Mouse (Mus musculus) lung, embryonic 14.5 days (tissue): ENCODE data around the gene Rasa4. TPM values are rescaled to one million over a fixed set of nuclear protein-coding genes. Genes with fewer than 3 reads are reported as not detected.

ENCODE experiments used
- ATAC-seq: fragments of 200-750 bp; cut with Nextera tagmentation; 2 replicates; pipeline ENCODE4 v1.8.0; 2017; ENCODE audit warnings: mild to moderate bottlenecking, moderate TSS enrichment, moderate library complexity; ENCODE audit not compliant: insufficient read depth
- DNase-seq: peaks from one replicate; pipeline ENCODE4 v3.0.0-alpha.2; 2015
- H3K27ac ChIP-seq: fragments of 300-500 bp; sonication (generic); 2 replicates; pipeline ENCODE4 v1.5.1; 2014; ENCODE audit warnings: low read depth, mild to moderate bottlenecking, moderate library complexity
- H3K27me3 ChIP-seq: fragments of 300-500 bp; sonication (generic); 2 replicates; pipeline ENCODE4 v1.6.1; 2014; ENCODE audit warnings: low read length, control low read depth; ENCODE audit not compliant: insufficient read depth
- H3K36me3 ChIP-seq: fragments of 300-500 bp; sonication (generic); 2 replicates; pipeline ENCODE4 v1.6.1; 2014; ENCODE audit warnings: control low read depth; ENCODE audit not compliant: insufficient read depth
- H3K4me1 ChIP-seq: fragments of 300-500 bp; sonication (generic); 2 replicates; pipeline ENCODE4 v1.6.1; 2014; ENCODE audit warnings: antibody characterized with exemption, control low read depth; ENCODE audit not compliant: insufficient read depth
- H3K4me2 ChIP-seq: fragments of 300-500 bp; sonication (generic); 2 replicates; pipeline ENCODE4 v1.6.1; 2014; ENCODE audit warnings: mild to moderate bottlenecking
- H3K4me3 ChIP-seq: fragments of 300-500 bp; sonication (generic); 2 replicates; pipeline ENCODE4 v1.5.1; 2014; ENCODE audit warnings: low read depth, low read length
- H3K9ac ChIP-seq: fragments of 300-500 bp; sonication (generic); 2 replicates; pipeline ENCODE4 v1.6.1; 2014
- H3K9me3 ChIP-seq: fragments of 300-500 bp; sonication (generic); 2 replicates; pipeline ENCODE4 v1.6.1; 2016; ENCODE audit warnings: low read depth, low read length, control low read depth
- CTCF ChIP-seq: IDR thresholded peaks from 2 replicates; pipeline ENCODE4 v1.5.1; 2016; ENCODE audit warnings: antibody characterized with exemption, low read depth
- WGBS: fragments of 180-500 bp; shearing (Covaris S2); extraction: QIAGEN DNeasy Blood & Tissue Kit; methylation state at CpG from one replicate; pipeline ENCODE4 v1.1.7; 2014; 5-methylcytosine and 5-hydroxymethylcytosine counted together
- polyA plus RNA-seq: library from polyadenylated mRNA; unstranded; fragments of >200 nt; fragmentation: Nextera tagmentation; extraction: Ambion mirVana; gene quantifications from 2 replicates; pipeline ENCODE4 v1.2.1, GENCODE M21; 2014

Rasa4 gene
- polyA plus RNA-seq, 1 experiment from 2014 or later, result 4.4 TPM

- peak; percentile 99 for TF ChIP-seq CTCF
- H3K27me3 ChIP-seq, result no peaks in the 10 kb centered on the region
- peaks cover 14% of the 10 kb centered on the region for H3K36me3 ChIP-seq
- 3% methylated on average over 42 of the region's 42 CpGs for WGBS
- H3K4me2 ChIP-seq, result peak within 1 kb of the TSS; percentile 68
- ATAC-seq, result peak; percentile 95
- DNase-seq, result peak; percentile 99
- peak within 1 kb of the TSS; percentile 80 for H3K9ac ChIP-seq
- peaks cover 9% of the 10 kb centered on the region for H3K4me1 ChIP-seq
- peak within 1 kb of the TSS; percentile 82 for H3K4me3 ChIP-seq
- no peak within 1 kb of the TSS for H3K27ac ChIP-seq
- no peaks in the 10 kb centered on the region for H3K9me3 ChIP-seq
Measured at GRCm38 (mm10) chr5:136115891-136116783, 32.4 kb downstream of the Rasa4 start, which contains the start of gene Polr2j. Gene Polr2j (plus strand): TSS chr5:136116631.

GRCm38 (mm10) chr5:136116784-136117112, 33.0 kb downstream of the Rasa4 start:
- peak; percentile 58; the same call in 1 of the 2 replicates for ATAC-seq
- TF ChIP-seq CTCF, result no peak
- WGBS, result under 1% methylated on average over 22 of the region's 22 CpGs

GRCm38 (mm10) chr5:136122165-136122564, 38.4 kb downstream of the Rasa4 start:
- DNase-seq (no peak), ATAC-seq (no peak)
- no peak for TF ChIP-seq CTCF
- Histone ChIP-seq H3K9me3 (no peaks in the 10 kb centered on the region), H3K4me1 (peaks cover 6% of the 10 kb centered on the region; the same call in 1 of the 2 replicates), H3K9ac (no peak overlapping the region), H3K4me2 (no peak overlapping the region), H3K27me3 (no peaks in the 10 kb centered on the region), H3K4me3 (no peak overlapping the region), H3K36me3 (peaks cover 61% of the 10 kb centered on the region), H3K27ac (no peak overlapping the region)
- WGBS, result 81% methylated on average over 10 of the region's 10 CpGs

More at GRCm38 (mm10) chr5:136116784-136117112, 33.0 kb downstream of the Rasa4 start:
- H3K9ac ChIP-seq, result peak overlapping the region; percentile 80
- peaks cover 9% of the 10 kb centered on the region for H3K4me1 ChIP-seq
- H3K27ac ChIP-seq, result no peak overlapping the region
- H3K9me3 ChIP-seq, result no peaks in the 10 kb centered on the region
- peaks cover 19% of the 10 kb centered on the region for H3K36me3 ChIP-seq
- no peaks in the 10 kb centered on the region for H3K27me3 ChIP-seq
- DNase-seq, result no peak
- peak overlapping the region; percentile 68 for H3K4me2 ChIP-seq
- peak overlapping the region; percentile 82 for H3K4me3 ChIP-seq

- Histone ChIP-seq H3K9me3 (no peaks in the 10 kb centered on the region), H3K4me2 (peak within 1 kb of the TSS; percentile 61), H3K4me3 (peak within 1 kb of the TSS; percentile 56), H3K27ac (no peak within 1 kb of the TSS), H3K9ac (peak within 1 kb of the TSS; percentile 79), H3K4me1 (no peaks in the 10 kb centered on the region), H3K27me3 (no peaks in the 10 kb centered on the region), H3K36me3 (peaks cover 56% of the 10 kb centered on the region)
- under 1% methylated on average over 60 of the region's 60 CpGs for WGBS
- ATAC-seq (peak; percentile 97), DNase-seq (peak; percentile 99)
- TF ChIP-seq CTCF, result peak; percentile 75
Measured at GRCm38 (mm10) chr5:136135571-136136291, 52.0 kb downstream of the Rasa4 start, which contains the start of the genes Lrwd1 and Alkbh4. Gene Lrwd1 (minus strand): TSS chr5:136136074. Gene Alkbh4 (plus strand): TSS chr5:136136146.

- H3K27ac ChIP-seq, result no peak overlapping the region
- H3K27me3 ChIP-seq, result no peaks in the 10 kb centered on the region
- no peaks in the 10 kb centered on the region for H3K4me1 ChIP-seq
- H3K4me2 ChIP-seq, result peak overlapping the region; percentile 61
- H3K4me3 ChIP-seq, result peak overlapping the region; percentile 56
- H3K9me3 ChIP-seq, result no peaks in the 10 kb centered on the region
- peak overlapping the region; percentile 79 for H3K9ac ChIP-seq
- 6% methylated on average over 20 of the region's 20 CpGs for WGBS
- no peak for ATAC-seq
- H3K36me3 ChIP-seq, result peaks cover 56% of the 10 kb centered on the region
- peak; percentile 15 for DNase-seq
- TF ChIP-seq CTCF, result no peak
Measured at GRCm38 (mm10) chr5:136136292-136136990, 52.7 kb downstream of the Rasa4 start.

- no peaks in the 10 kb centered on the region for H3K9me3 ChIP-seq
- no peaks in the 10 kb centered on the region for H3K27me3 ChIP-seq
- peak; percentile 63 for TF ChIP-seq CTCF
- WGBS, result 76% methylated on average over 13 of the region's 13 CpGs
- no peak overlapping the region for H3K4me3 ChIP-seq
- H3K36me3 ChIP-seq, result peaks cover 49% of the 10 kb centered on the region
- H3K4me1 ChIP-seq, result no peaks in the 10 kb centered on the region
- H3K4me2 ChIP-seq, result no peak overlapping the region
- no peak for ATAC-seq
- DNase-seq, result peak; percentile 63
- no peak overlapping the region for H3K27ac ChIP-seq
- no peak overlapping the region for H3K9ac ChIP-seq
Measured at GRCm38 (mm10) chr5:136137658-136138274, 54.0 kb downstream of the Rasa4 start.
